Mouse (Mus musculus) neutrophil, adult 5-6 weeks (primary cell): Measurements from ENCODE around the gene F3. TPM values are rescaled to one million over a fixed set of nuclear protein-coding genes. Genes with fewer than 3 reads are reported as not detected.
"Not testable (repeated sequence)": the region's sequence is repeated elsewhere in the genome, so short reads cannot be mapped to it uniquely, and the experiment has no call there.

Experiments used
- ATAC-seq: fragments of 151-379, 151-347 bp; 2 replicates; pipeline ENCODE4 v1.8.0; 2017; ENCODE audit warnings: mild to moderate bottlenecking, moderate TSS enrichment; ENCODE audit not compliant: insufficient number of reproducible peaks, poor library complexity, low FRiP score, severe bottlenecking; ENCODE audit errors: extremely low read depth
- total RNA-seq: library from RNA; stranded (forward); fragments of 200-1000 nt; gene quantifications from 2 replicates; pipeline ENCODE4 v1.2.3, GENCODE M21; 2017

Gene F3
- total RNA-seq, 1 experiment from 2014 or later: 0.58 TPM

- ATAC-seq: no peak
Measured at GRCm38 (mm10) chr3:121729678-121730077, 6.3 kb downstream of the F3 start.

DNA sequence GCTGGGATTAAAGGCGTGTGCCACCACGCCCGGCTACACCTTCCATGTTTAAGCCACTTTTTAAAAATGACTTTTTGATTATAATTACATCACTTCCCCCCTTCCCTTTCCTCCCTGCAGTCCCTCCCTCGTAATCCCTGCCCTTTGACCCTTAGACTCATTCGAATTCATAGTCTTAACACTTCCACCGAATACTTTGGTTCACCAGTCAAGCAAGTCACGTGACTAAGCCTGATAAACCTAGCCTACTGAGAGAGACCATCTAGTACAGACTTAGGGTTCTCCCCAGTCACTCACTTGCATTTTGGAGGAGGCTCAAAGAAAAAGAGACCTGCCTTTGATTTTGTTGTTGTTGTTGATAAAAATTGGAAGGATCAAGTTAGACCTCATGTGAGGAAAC is 12.2 kb downstream of the F3 start:
- no peak for ATAC-seq

GRCm38 (mm10) chr3:121736025-121736744 is 12.8 kb downstream of the F3 start:
- peak; percentile 53; the same call in 1 of the 2 replicates for ATAC-seq

- peak; percentile 42; the same call in 1 of the 2 replicates for ATAC-seq
Measured at GRCm38 (mm10) chr3:121737453-121737852, 14.1 kb downstream of the F3 start.

GRCm38 (mm10) chr3:121737901-121738300 is 14.6 kb downstream of the F3 start:
- ATAC-seq: no peak

DNA sequence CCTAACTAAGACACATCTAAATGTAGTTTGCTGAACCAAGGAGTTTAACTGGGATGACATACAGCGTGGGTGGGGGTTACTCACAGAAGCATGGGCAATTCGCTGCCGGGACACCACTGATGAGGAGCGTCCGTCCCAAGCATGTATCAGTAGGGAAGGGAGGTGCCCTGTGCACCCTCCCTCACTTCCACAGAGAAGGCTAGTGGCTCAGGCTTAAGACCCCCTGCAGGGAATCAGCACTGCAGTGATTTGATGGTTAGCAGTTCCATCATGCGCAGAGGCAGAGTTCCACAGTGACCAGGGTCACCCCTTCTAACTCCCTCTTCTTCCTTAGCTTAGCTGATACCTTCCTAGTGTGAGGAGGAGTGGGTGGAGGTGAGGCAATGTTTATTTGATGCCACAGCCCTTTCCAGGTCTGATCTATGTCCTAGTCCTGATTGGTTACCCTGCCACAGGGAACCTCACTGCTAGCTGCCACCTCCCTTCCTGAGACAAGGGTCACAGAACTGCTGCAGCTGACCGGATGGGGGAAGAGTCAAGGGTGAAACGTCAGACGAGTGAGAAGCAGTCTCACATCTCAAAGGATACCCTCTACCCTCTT is 15.5 kb downstream of the F3 start:
- ATAC-seq: no peak

DNA sequence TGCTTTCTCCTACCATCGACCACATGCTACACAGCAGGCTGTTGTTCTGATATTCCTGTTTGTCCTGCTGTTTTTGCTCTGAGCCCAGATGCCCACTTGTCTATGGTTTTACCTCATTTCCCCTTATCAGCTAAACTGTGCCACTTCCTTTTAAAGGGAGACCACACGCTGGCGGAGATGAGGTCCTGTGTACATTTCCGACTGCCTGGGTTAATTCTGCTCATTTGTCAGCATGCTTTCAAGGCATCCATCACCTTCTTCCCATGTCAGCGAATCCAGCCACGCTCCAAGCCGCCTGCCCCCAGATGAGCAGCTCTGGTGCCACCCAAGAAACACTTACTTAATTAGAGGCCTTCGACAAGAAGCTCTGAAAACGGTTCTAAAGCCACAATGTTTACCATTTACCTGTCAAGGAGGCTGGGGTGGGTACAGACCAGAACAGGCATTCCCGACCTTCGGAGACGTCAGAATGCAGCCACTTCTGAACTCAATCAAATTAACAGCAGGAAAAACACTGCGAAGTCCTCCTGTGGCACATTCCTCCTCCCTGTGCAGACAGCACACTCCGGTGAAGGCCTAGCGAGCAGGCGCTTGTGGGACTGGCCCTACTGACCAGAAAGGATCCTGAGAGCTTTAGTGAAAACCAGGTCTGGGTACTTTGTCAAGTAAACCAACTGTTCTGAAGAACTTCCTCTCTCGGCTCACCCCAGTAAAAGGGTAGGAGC is 16.3 kb downstream of the F3 start:
- ATAC-seq: no peak

DNA sequence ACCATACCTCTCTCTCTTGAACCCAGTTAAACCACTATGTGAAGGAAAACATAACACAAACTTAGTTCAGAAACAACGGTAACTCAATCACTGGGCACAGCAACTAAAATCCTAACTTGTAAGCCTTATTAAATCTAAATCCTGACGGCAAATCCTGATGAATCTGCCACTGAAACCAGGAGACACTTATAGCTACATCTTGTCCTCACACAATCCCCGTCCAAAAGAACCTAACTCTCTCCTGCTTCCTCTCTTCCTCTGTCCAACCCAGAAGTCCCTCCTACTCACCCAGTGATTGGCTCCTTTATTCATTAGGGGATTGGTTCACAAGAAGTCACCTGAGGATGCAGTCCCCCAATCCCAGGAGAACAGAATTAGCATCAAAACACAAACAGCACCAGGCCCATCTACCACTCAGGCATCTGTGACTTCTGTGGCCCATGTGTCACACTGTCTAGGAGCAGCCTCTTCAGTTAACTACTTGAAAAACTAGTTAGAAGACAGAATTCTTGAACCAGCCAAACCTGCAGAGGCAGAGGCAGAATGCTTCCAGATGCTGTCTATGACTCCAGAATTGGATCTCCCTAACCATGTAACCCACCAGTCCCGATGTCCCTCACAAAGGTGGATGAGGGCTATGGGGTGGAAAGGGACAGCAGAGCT is 18.0 kb downstream of the F3 start:
- not testable (repeated sequence) for ATAC-seq

DNA sequence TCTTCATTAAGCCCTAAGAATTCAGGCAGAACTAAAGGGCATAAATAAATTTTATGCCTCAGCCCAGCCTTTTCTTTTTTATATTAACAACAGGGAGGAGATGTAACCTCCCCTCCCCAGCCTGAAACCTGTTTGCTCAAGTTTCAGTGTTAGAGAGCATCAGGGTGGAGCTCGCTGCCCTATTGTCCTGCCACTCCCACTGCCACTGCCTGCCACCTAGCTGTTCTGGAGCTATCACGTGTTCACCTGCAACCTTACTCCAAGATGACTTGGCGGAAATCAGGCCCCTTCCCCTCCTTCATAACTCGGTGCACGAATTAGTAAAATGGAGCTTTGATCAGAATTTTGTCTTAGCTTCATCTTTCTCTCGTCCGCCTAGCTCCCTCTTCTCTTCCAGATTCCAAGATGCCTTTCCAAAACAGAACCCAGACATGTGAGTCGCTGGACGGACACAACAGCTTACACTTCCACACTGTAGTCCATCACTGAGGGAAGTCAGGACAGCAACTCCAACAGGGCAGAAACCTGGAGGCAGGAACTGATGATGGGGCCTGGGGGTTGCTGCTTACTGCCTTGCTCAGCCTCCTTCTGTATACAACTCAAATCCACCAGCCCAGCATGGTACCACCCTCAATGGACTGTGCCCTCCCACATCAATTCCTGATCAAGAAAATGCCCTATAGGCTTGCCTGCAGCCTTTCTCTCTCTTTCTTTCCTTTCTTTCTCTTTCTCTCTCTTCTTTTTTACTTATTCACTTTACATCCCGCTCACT is 31.2 kb downstream of the F3 start:
- ATAC-seq: not testable (repeated sequence)

GRCm38 (mm10) chr3:121755152-121755551 is 31.8 kb downstream of the F3 start:
- no peak for ATAC-seq

GRCm38 (mm10) chr3:121758373-121758772 is 35.0 kb downstream of the F3 start:
- ATAC-seq: no peak

- peak; percentile 76 for ATAC-seq
Measured at GRCm38 (mm10) chr3:121762056-121762852, 38.9 kb downstream of the F3 start.

- no peak for ATAC-seq
Measured at GRCm38 (mm10) chr3:121766048-121766447, 42.7 kb downstream of the F3 start.

DNA sequence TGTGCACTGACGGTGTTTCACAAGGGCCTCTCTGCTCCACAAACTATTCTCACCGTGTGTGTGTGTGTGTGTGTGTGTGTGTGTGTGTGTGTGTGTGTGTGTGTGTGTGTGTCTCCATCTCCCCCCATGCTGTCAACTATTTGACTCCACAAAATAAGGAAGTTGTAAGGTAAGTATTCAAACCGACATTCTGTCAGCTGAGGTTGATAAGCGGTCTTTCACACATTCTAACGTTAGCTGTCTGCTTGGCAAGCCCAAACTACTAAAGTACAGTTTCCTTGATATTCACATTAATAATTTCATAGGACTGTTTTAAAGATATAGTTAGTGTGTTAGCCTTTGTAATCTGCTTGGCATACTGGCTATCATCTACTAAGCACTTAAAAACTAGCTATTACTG is 43.5 kb downstream of the F3 start:
- no peak for ATAC-seq

GRCm38 (mm10) chr3:121768770-121769169 is 45.4 kb downstream of the F3 start:
- no peak for ATAC-seq

GRCm38 (mm10) chr3:121773336-121773735 is 50.0 kb downstream of the F3 start:
- ATAC-seq: not testable (repeated sequence)

GRCm38 (mm10) chr3:121777943-121778342 is 54.6 kb downstream of the F3 start:
- ATAC-seq: no peak

- ATAC-seq: no peak
Measured at GRCm38 (mm10) chr3:121783020-121783419, 59.7 kb downstream of the F3 start.
